Mouse (Mus musculus) spleen, adult 2 months (tissue): ENCODE results near the gene Itga3.

Source experiments
- CTCF ChIP-seq: fragments of 200-500 bp; IDR thresholded peaks from 2 replicates; pipeline ENCODE4 v1.5.1; 2011; ENCODE audit warnings: mild to moderate bottlenecking, inconsistent platforms; ENCODE audit not compliant: insufficient read depth, insufficient read length, insufficient replicate concordance; ENCODE audit errors: extremely low read depth
- POLR2A ChIP-seq: fragments of 200-500 bp; IDR thresholded peaks from 2 replicates; pipeline ENCODE4 v1.6.1; 2011; ENCODE audit warnings: low read depth, low read length, inconsistent platforms

DNA sequence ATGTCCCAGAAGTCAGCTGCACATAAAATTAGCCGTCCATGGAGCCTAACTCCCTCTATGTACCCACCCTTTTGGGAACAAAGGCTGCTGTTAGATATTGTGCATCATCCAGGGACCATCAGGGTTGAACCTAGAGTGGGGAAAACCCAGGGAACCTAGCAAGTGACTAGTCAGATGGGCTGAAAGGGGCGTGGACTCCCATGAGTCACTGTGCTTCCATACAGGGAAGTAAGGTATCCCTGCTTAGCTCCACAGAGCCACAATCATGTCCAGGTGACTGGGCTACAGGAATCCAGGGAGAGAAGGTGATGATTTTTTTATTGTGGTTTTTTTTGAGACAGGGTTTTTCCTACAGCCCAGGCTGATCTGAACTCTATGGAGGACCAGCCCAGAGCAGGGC is 32.4 kb upstream of the Itga3 start:
- no peak for TF ChIP-seq CTCF
- no peak for TF ChIP-seq POLR2A
